Mouse (Mus musculus): ENCODE results near the gene Vmn1r157. TPM values are rescaled to one million over a fixed set of nuclear protein-coding genes. Genes with fewer than 3 reads are reported as not detected.
"Not testable (repeated sequence)": the region's sequence is repeated elsewhere in the genome, so short reads cannot be mapped to it uniquely, and the experiment has no call there.

Vmn1r157 gene
- not detected in 2 replicates for polyA plus RNA-seq (2015; fragmentation: Nextera tagmentation; extraction: Ambion mirVana)

- H3K4me3 ChIP-seq (replicated peaks; ENCODE audit: low read length); H3K27me3 ChIP-seq (ENCODE audit: control insufficient read depth, insufficient read depth, low read length); H3K27ac ChIP-seq (ENCODE audit: low read length); H3K4me2 ChIP-seq (ENCODE audit: low read depth, low read length); H3K36me3 ChIP-seq (ENCODE audit: control insufficient read depth, insufficient read depth, low read length); H3K9me3 ChIP-seq (replicated peaks; ENCODE audit: control insufficient read depth, low read length); ATAC-seq (ENCODE audit: insufficient read depth, low FRiP score); H3K9ac ChIP-seq (ENCODE audit: low read length); H3K4me1 ChIP-seq (ENCODE audit: control insufficient read depth, insufficient read depth, low read length): not testable (repeated sequence)
- 24% methylated on average over 2 of the region's 3 CpGs for WGBS
These were observed at the start of gene Vmn1r157 for GRCm38 (mm10) chr7:22761397-22761796. Gene Vmn1r157, plus strand, starts transcription at chr7:22761697.

- H3K9ac ChIP-seq (ENCODE audit: low read length); H3K27ac ChIP-seq (ENCODE audit: low read length); H3K9me3 ChIP-seq (replicated peaks; ENCODE audit: control insufficient read depth, low read length); H3K4me3 ChIP-seq (replicated peaks; ENCODE audit: low read length); H3K27me3 ChIP-seq (ENCODE audit: control insufficient read depth, insufficient read depth, low read length); H3K4me1 ChIP-seq (ENCODE audit: control insufficient read depth, insufficient read depth, low read length); H3K36me3 ChIP-seq (ENCODE audit: control insufficient read depth, insufficient read depth, low read length); H3K4me2 ChIP-seq (ENCODE audit: low read depth, low read length); ATAC-seq (ENCODE audit: insufficient read depth, low FRiP score): not testable (repeated sequence)
- no CpG with 5 or more reads among the region's 1 CpGs for WGBS
These were observed 41.9 kb upstream of the Vmn1r157 start, which contains the start of gene Gm4567 for GRCm38 (mm10) chr7:22719610-22720009. Gene Gm4567, minus strand, starts transcription at chr7:22719710.

- not testable (repeated sequence) for H3K4me1 ChIP-seq (ENCODE audit: control insufficient read depth, insufficient read depth, low read length); H3K36me3 ChIP-seq (ENCODE audit: control insufficient read depth, insufficient read depth, low read length); ATAC-seq (ENCODE audit: insufficient read depth, low FRiP score); H3K27me3 ChIP-seq (ENCODE audit: control insufficient read depth, insufficient read depth, low read length); H3K4me2 ChIP-seq (ENCODE audit: low read depth, low read length); H3K9me3 ChIP-seq (replicated peaks; ENCODE audit: control insufficient read depth, low read length); H3K4me3 ChIP-seq (replicated peaks; ENCODE audit: low read length); H3K27ac ChIP-seq (ENCODE audit: low read length); H3K9ac ChIP-seq (ENCODE audit: low read length)
- WGBS, result 87% methylated on average over 7 of the region's 11 CpGs
These were observed 14.5 kb downstream of the Vmn1r157 start for GRCm38 (mm10) chr7:22775981-22776380.

GRCm38 (mm10) chr7:22790682-22791081, 29.2 kb downstream of the Vmn1r157 start, which contains the start of gene Vmn1r158:
Gene Vmn1r158, minus strand, starts transcription at chr7:22790782.
- H3K4me2 ChIP-seq (ENCODE audit: low read depth, low read length); H3K4me1 ChIP-seq (ENCODE audit: control insufficient read depth, insufficient read depth, low read length); H3K9me3 ChIP-seq (replicated peaks; ENCODE audit: control insufficient read depth, low read length); H3K27me3 ChIP-seq (ENCODE audit: control insufficient read depth, insufficient read depth, low read length); H3K9ac ChIP-seq (ENCODE audit: low read length); H3K36me3 ChIP-seq (ENCODE audit: control insufficient read depth, insufficient read depth, low read length); H3K27ac ChIP-seq (ENCODE audit: low read length); H3K4me3 ChIP-seq (replicated peaks; ENCODE audit: low read length); ATAC-seq (ENCODE audit: insufficient read depth, low FRiP score): not testable (repeated sequence)
- WGBS, result 48% methylated on average over 2 of the region's 2 CpGs

Other genes starting within 250 kb of the Vmn1r157 start
- not detected in 2 replicates for gene Vmn1r152, start 238.7 kb upstream of the Vmn1r157 start, polyA plus RNA-seq (2015; fragmentation: Nextera tagmentation; extraction: Ambion mirVana)
- not detected in 2 replicates for gene Gm8677, start 226.8 kb upstream of the Vmn1r157 start, polyA plus RNA-seq (2015; fragmentation: Nextera tagmentation; extraction: Ambion mirVana)
- not detected in 2 replicates for gene Gm4201, start 196.4 kb upstream of the Vmn1r157 start, polyA plus RNA-seq (2015; fragmentation: Nextera tagmentation; extraction: Ambion mirVana)
- gene Gm4565, start 173.6 kb upstream of the Vmn1r157 start, polyA plus RNA-seq (2015; fragmentation: Nextera tagmentation; extraction: Ambion mirVana), result not detected in 2 replicates
- not detected in 2 replicates for gene Vmn1r155, start 103.7 kb upstream of the Vmn1r157 start, polyA plus RNA-seq (2015; fragmentation: Nextera tagmentation; extraction: Ambion mirVana)
- gene Gm8693, start 69.4 kb upstream of the Vmn1r157 start, polyA plus RNA-seq (2015; fragmentation: Nextera tagmentation; extraction: Ambion mirVana), result not detected in 2 replicates
- not detected in 2 replicates for gene Gm4567, start 42.0 kb upstream of the Vmn1r157 start, polyA plus RNA-seq (2015; fragmentation: Nextera tagmentation; extraction: Ambion mirVana)
- gene Vmn1r158, start 29.1 kb downstream of the Vmn1r157 start, polyA plus RNA-seq (2015; fragmentation: Nextera tagmentation; extraction: Ambion mirVana), result not detected in 2 replicates
- not detected in 2 replicates for gene Vmn1r159, start 81.9 kb downstream of the Vmn1r157 start, polyA plus RNA-seq (2015; fragmentation: Nextera tagmentation; extraction: Ambion mirVana)
- gene Vmn1r160, start 109.5 kb downstream of the Vmn1r157 start, polyA plus RNA-seq (2015; fragmentation: Nextera tagmentation; extraction: Ambion mirVana), result not detected in 2 replicates
- not detected in 2 replicates for gene Gm4214, start 223.0 kb downstream of the Vmn1r157 start, polyA plus RNA-seq (2015; fragmentation: Nextera tagmentation; extraction: Ambion mirVana)